ENCODE assay signal across 9 mouse cellular contexts in the genomic region with DNA sequence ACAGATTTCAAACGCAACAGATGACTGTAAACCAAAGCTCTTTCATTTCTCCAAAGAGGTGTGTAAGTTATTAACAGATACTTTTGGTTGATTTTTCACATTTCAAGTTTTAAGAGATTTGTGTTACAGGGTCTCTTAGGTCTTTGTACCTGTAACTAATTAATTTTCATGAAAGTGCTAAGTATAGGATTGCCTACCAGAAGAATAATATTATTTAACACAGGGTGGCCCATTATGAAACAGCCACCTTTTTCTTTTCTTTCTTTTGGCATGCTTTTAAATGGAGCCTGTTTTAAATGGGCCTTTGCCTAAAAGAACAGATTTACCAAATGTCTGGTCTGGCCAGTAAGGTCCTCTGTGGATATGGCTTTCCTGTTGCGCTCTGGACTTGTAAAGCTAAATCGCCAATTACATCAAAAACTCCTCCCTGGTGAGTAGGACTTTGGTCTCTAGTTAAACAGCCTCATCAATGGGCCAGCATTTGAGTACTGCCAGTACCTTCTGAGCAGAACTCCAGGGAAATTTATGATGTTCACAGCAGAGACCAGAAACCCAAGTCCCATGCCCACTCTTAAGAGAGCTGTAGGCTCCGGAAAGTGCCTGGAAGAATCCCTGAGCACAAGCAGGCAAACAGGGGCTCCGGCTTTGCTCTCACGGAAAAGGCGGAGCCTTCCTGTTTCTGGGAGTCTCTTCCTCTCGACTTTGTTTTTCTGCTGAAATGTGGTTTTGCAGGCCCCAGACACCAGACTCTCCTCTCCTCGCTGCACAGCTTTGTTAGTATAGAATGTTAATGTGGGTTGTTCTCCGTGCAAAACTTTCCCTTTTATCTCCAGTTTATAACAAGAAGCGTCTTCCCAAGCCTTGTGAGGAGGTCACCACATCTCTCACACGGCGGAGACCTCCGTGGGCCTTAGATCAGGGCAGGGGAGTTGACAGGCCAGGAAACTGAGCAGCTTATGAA. TPM values are rescaled to one million over a fixed set of nuclear protein-coding genes. Genes with fewer than 3 reads are reported as not detected.
DNase-seq lines count a peak whose midpoint lies in the region; ATAC-seq lines count a peak whose summit lies in the region.
"Had no signal": no experiment of that assay in that cellular context is flagged by ENCODE, and none has a peak within 500 bp of the region (broad histone marks: within the 10 kb centered on the region; RNA-seq: fewer than 3 reads in every experiment).

No protein-coding gene starts in this region.

- peaks cover 12% of the 10 kb centered on the region for H3K4me1 ChIP-seq in midbrain, embryonic 13.5 days (replicated peaks)
- H3K4me1 ChIP-seq: hindbrain, embryonic 15.5 days had no signal

- no peak overlapping the region for H3K4me3 ChIP-seq in macrophage (ENCODE audit: inconsistent target)
- no peak overlapping the region for H3K4me3 ChIP-seq in midbrain, embryonic 13.5 days (replicated peaks)
- H3K4me3 ChIP-seq: hindbrain, embryonic 15.5 days had no signal

- H3K9ac ChIP-seq in midbrain, embryonic 13.5 days (replicated peaks), result no peak overlapping the region
- H3K9ac ChIP-seq: hindbrain, embryonic 15.5 days had no signal

- no peak overlapping the region for H3K4me2 ChIP-seq in midbrain, embryonic 13.5 days (replicated peaks)
- H3K4me2 ChIP-seq: hindbrain, embryonic 15.5 days had no signal

- H3K27ac ChIP-seq in macrophage, result peak overlapping the region; percentile 28
- H3K27ac ChIP-seq in midbrain, embryonic 13.5 days, result no peak overlapping the region
- H3K27ac ChIP-seq: hindbrain, embryonic 15.5 days had no signal

- intact Hi-C loops in heart, postnatal 10 days (cut with DNase I), result no loop called here

- WGBS in macrophage (ENCODE audit: missing documents), result 28% methylated on average over 13 of the region's 14 CpGs
- WGBS in midbrain, embryonic 13.5 days, result 61% methylated on average over 14 of the region's 14 CpGs

- peak; percentile 44 for DNase-seq in gastrocnemius, postnatal 25 days
- no peak for DNase-seq in gastrocnemius, postnatal 4 days (ENCODE audit: low spot score in 2 of 2)
- DNase-seq in heart, postnatal 10 days, result peak; percentile 45 to 47
- peak; percentile 49 to 51 for DNase-seq in kidney, postnatal 36 days
- no peak for DNase-seq in frontal cortex, postnatal 10 days (ENCODE audit: low spot score in 2 of 2)
- no peak for DNase-seq in right cerebral cortex, adult 2 months (ENCODE audit: low spot score in 2 of 2)

- no peak for ATAC-seq in midbrain, embryonic 13.5 days

- H3K36me3 ChIP-seq in macrophage (ENCODE audit: inconsistent target), result peaks cover 55% of the 10 kb centered on the region
- H3K36me3 ChIP-seq in midbrain, embryonic 13.5 days, result peaks cover 10% of the 10 kb centered on the region

- no peaks in the 10 kb centered on the region for H3K79me2 ChIP-seq in macrophage (ENCODE audit: inconsistent target)

- no peaks in the 10 kb centered on the region for H3K27me3 ChIP-seq in midbrain, embryonic 13.5 days
- H3K27me3 ChIP-seq: hindbrain, embryonic 15.5 days had no signal

- H3K9me3 ChIP-seq in midbrain, embryonic 13.5 days, result no peaks in the 10 kb centered on the region
- H3K9me3 ChIP-seq: hindbrain, embryonic 15.5 days had no signal

RNA-seq across cellular contexts. Expression of a gene that starts 55.4 kb away (rescaled TPM):
- total RNA-seq in gastrocnemius, postnatal 25 days (2021), result 1 to 10 TPM; 3.0 to 3.1 TPM
- 10 to 100 TPM; 13.9 to 14.8 TPM for total RNA-seq in gastrocnemius, postnatal 4 days (2021)
- 1 to 10 TPM; 6.0 to 6.8 TPM for total RNA-seq in heart, postnatal 10 days (2021)
- 100 to 1,000 TPM; 279 to 750 (median 478) TPM for total RNA-seq in macrophage (2018; cell fraction: chromatin; rRNA removed)
- 10 to 100 TPM; 23.6 to 53.8 (median 31.8) TPM for total RNA-seq in macrophage (2018; cell fraction: cytosol; rRNA removed)
- total RNA-seq in macrophage (2018; cell fraction: nucleus; rRNA removed), result 100 to 1,000 TPM; 193 to 487 (median 317) TPM
- polyA plus RNA-seq in macrophage (2018), result 18.5 to 58.5 TPM (median 40.6 TPM) in 3 replicates
- 10.0 and 10.4 TPM in 2 replicates for polyA plus RNA-seq in midbrain, embryonic 13.5 days (2015; fragmentation: Nextera tagmentation; extraction: Ambion mirVana)

RNA-seq across cellular contexts. Expression of a gene that starts 55.5 kb away (rescaled TPM):
- total RNA-seq in gastrocnemius, postnatal 25 days (2021), result 1 to 10 TPM; 6.2 to 6.3 TPM
- total RNA-seq in gastrocnemius, postnatal 4 days (2021), result 10 to 100 TPM; 12.1 to 14.8 TPM
- total RNA-seq in heart, postnatal 10 days (2021), result 10 to 100 TPM; 43.0 to 44.7 TPM
- 10 to 100 TPM in 11 of 26 experiments, 1 to 10 TPM in 15; 2.7 to 17.0 (median 8.9) TPM for total RNA-seq in macrophage (2018; cell fraction: chromatin; rRNA removed)
- total RNA-seq in macrophage (2018; cell fraction: cytosol; rRNA removed), result 10 to 100 TPM in 12 of 26 experiments, 1 to 10 TPM in 14; 7.0 to 12.4 (median 9.9) TPM
- total RNA-seq in macrophage (2018; cell fraction: nucleus; rRNA removed), result 10 to 100 TPM in 16 of 26 experiments, 1 to 10 TPM in 10; 4.1 to 21.7 (median 10.8) TPM
- 7.6 to 12.3 TPM (median 10.2 TPM) in 3 replicates for polyA plus RNA-seq in macrophage (2018)
- 16.5 and 17.6 TPM in 2 replicates for polyA plus RNA-seq in midbrain, embryonic 13.5 days (2015; fragmentation: Nextera tagmentation; extraction: Ambion mirVana)

Comparison
In these comparisons a context has a peak if more than half of its experiments do, and no peak if none do; other contexts are left out.
1. DNase-seq: peak in gastrocnemius, postnatal 25 days (single experiment), heart, postnatal 10 days (2 of 2) and kidney, postnatal 36 days (2 of 2); none in gastrocnemius, postnatal 4 days (0 of 2), frontal cortex, postnatal 10 days (0 of 2) and right cerebral cortex, adult 2 months (0 of 2).